Mouse (Mus musculus) forelimb bud, embryonic 11.5 days (tissue): ENCODE results near the gene Ccdc194.
A peak's percentile ranks its signal among the peaks of the same experiment; 100 is the strongest.

ENCODE experiments used
- DNase-seq: peaks from one replicate; pipeline ENCODE4 v3.0.0-alpha.2; 2012; ENCODE audit warnings: low read depth, low spot score

The Ccdc194 gene

DNA sequence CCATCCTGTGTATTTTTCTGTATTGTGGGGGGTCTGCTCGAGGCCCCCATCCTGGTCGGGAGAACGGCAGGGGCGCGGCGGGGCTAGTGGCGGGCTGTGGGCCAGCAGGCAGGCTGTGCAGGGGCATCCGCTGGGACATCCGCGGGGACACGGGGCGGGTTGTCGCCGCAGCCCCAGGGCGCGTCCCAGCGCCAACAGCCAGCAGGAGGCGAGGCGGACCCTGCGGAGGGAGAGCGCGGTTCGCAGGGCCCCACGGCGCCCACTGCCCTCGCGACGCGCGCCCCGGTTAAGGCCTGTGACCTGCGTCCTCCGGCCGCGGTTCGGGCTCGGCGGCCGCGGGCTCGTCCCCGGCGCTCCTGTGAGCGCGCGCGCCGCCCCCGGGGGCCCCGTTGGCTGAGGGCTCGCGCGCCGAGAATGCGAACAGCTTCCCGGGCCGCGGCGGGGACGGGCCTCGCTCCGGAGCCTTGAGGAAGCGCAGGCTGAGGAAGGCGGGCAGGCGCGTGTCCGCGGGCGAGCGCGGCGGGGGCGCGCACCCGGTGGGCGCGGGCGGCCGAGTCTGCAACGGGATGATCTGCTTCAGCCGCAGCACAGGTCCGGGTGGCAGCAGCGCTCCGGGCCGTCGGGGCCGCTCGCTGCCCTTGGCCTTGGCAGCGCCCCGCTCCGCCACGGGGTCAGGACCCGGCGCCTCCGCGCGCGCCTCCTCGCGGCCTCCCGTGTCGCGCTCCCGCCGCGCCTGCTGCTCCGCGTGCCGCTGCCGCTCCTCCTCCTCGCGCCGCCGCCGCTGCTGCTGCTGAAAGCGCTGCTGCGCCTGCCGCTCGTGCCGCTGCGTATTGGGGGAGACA lies 49.2 kb downstream of the Ccdc194 start:
- DNase-seq, result peak; percentile 70

GRCm38 (mm10) chr8:71475702-71476075 lies 49.8 kb downstream of the Ccdc194 start:
- DNase-seq, result no peak

- no peak for DNase-seq
Observed at GRCm38 (mm10) chr8:71474785-71475701, 50.5 kb downstream of the Ccdc194 start.

DNA sequence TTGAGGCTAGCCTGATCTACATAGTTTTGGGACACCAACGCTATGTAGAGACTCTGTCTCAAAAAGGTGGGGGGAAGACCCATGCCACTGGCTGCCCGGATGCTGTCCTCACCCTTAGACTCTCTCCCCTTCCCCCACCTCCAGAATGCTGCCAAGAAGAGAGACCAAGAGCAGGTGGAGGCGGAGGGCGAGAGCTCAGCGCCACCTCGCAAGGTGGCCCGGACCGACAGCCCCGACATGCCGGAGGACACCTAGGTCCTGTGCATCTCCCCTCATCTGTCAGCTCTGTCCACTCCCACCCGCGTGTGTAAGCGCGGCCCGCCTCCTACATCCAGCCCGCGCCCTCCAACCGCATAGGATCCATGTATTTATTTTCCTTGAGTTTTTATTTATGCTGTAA lies 51.2 kb downstream of the Ccdc194 start:
- DNase-seq, result no peak

DNA sequence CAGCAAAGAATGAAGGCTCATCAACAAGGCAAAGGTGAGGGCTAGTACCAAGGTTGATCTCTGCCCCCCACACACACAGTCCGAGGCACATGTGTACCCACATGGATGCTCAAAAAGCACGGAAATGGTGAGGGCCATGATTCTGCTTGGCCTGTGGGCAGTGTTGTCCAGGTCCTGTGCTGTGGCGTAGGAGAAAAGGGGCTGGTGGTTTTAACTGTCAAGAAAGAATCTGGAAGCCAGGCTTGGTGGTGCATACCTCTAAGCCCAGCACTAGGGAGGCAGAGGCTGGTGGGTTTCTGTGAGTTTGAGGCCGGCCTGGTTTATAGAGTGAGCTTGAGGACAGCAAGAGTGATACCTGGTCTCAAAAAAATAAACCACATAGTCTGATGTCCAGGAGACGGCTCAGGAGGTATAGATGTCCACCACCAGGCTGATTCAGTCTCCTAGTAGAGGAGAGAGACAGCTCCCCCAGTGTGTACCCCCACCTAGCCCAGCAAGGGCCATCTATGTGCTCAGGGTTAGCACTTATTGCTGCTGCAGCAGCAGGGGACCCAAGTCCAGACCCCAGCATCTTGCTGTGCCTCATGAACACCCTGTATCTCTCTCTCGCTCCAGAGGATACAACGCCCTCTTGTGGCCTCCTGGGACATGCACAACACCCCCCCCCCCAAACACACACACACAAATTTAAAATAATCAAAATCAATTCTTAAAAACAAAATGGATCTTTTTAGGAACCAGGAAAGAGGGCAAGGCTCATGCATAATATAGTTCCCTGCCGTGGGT lies 52.7 kb downstream of the Ccdc194 start:
- DNase-seq, result no peak

DNA sequence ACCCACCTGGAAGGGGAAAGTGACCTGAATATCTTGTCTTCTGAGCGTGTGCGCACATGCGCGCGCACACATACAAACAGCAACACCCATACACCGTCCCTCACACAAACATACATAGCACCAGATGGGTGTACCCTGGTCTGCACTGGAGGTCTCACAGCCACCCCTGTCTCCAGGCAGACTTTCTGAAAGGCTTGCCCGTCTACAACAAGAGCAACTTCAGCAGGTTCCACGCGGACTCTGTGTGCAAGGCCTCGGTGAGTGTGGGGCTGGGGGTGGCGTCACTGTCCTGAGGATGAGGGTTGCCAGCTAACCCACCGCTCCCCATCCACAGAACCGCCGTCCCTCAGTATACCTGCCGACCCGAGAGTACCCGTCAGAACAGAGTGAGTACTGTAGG lies 53.6 kb downstream of the Ccdc194 start:
- DNase-seq, result no peak

GRCm38 (mm10) chr8:71470913-71471255 lies 54.6 kb downstream of the Ccdc194 start:
- DNase-seq, result no peak

GRCm38 (mm10) chr8:71470146-71470912 lies 55.2 kb downstream of the Ccdc194 start:
- no peak for DNase-seq
